Mouse (Mus musculus) cerebellum, adult 2 months (tissue): ENCODE data around the gene Gfod2.

ENCODE experiments used
- CTCF ChIP-seq: fragments of 200-500 bp; IDR thresholded peaks from 2 replicates; pipeline ENCODE4 v1.5.1; 2011; ENCODE audit warnings: low read depth, mild to moderate bottlenecking, control low read depth, low read length, moderate library complexity, borderline replicate concordance; ENCODE audit not compliant: insufficient read depth
- POLR2A ChIP-seq: fragments of 200-500 bp; IDR thresholded peaks from 2 replicates; pipeline ENCODE4 v1.6.1; 2011; ENCODE audit warnings: low read length, control low read depth, borderline replicate concordance; ENCODE audit not compliant: insufficient read depth

DNA sequence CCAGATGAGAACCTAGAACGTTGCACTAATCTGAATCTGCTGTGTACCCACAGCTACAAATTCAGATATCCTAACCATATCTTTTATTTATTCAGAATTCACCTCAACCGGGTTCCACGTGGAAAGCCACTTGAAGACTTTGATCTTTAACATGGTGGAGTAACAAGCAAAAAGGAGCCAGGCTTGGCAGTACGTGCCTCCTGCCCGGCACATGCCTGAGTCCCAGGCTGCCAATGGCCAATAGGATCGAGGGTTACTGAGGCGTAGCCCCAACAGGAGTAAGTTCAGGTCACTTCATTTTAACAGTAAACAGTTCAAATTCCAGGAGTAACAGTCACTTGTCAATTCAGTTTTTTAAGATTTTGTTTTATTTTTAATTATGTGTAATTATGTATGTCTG is 46.3 kb upstream of the Gfod2 start:
- TF ChIP-seq CTCF (no peak), POLR2A (no peak)
